Mouse (Mus musculus) B cell, adult 2 months (primary cell): Measurements from ENCODE around the gene Ptgir.

Experiments used
- DNase-seq, 2 experiments: peaks; one replicate each; pipeline ENCODE4 v3.0.0; 2022

Ptgir gene

GRCm38 (mm10) chr7:16918014-16918413, 11.7 kb downstream of the Ptgir start:
- no peak for DNase-seq

DNA sequence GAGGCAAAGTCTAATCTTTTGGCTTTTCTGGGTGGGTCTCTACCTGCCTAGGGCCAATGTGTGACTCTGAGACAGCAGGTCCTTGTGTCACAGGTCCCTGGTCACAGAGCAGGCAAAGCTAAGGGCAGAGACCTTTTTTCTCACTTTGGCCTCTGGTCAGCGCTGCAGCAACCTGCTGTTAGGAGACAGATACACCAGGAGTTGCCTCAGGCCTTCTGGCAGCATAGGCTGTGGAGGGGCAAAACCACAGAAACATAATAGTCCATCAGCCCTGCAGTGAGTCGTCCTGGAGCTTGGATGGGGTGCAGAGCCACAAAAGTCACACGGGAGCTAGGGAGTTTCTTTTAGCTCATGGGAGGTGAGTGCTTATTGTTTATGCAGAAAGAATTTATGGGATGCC, 12.4 kb downstream of the Ptgir start:
- DNase-seq, result no peak

DNA sequence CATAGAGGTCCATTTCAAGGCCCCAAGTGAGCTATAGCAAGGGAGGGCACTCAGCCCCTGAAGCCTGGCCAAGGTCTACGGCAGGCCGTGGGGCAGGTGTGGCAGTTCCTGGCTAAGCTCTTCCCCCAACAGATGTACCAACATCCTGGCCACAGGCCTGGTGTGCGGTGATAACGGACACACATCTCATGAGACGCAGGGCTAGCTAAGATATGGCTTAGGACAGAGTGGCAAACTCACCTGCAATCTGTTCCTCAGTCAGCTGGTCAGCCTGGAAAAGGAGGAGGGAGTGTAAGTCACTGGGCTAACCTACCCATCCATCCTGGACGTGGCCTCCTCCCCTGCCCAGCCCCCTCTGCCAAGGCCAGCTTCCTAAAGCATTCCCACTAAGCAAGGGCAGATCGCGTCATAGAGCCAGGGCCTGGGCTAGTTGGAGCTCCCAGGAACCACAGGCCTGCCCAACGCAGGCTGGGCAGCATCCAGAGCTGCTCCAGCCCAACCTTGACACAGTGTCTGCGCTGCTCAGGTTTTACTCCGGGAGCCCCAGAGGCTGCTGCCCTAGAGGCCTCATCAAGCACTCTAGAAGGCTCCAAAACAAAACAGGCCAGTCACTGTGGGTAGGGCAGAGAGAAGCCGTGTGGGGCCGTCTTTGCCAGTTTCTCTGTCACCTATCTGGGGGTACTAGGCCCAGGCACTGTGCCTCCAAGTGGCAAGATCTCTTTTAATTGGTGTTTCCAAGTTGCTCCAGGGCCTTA, 13.3 kb downstream of the Ptgir start:
- DNase-seq, result no peak

GRCm38 (mm10) chr7:16920150-16920579, 13.9 kb downstream of the Ptgir start:
- no peak for DNase-seq

DNA sequence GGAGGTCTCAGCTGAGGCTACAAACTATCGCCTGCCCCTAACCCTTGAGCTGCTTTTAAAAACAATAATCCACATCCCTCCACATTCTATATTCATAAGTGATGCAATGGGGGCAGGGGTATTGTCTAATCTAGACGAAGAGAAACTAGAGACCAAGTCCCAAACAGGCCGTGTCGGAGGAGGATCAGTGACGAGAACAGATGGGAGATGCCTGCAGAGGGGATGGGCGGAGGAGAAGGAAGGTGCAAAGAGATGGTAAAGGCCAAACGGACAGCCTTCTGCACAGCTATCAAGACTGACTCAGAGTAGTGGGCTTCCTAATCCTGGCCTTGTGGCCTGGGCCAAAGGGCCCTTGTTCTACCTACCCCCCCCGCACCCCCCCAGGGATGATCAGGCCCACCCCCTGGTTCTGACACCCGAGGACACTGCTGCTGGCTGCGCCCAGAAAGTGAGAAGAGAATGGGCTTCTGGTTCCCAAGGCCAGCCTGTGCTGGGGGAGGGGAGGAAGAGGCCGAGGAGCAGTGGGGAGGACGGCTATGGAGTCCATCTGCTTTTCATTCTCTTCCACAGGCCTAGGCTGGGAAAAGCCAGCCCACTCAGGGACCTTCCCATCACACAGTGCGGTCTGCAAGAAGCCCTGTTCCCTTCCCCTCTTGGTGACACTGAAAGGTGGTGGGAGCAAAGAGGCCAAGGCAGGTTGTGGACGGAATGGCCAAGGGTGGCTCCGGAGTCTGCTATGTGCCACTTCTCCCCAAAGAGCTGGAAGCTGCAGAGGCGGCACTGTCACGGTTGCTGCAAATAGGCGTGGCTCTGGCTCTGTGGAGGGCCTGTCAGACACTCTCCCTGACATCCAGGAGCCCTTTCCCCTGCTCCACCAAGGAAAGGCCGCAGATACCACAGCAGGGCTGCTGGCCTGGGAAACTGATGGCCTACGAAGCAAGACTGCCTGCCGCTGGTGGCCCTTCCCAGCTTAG, 14.8 kb downstream of the Ptgir start:
- no peak for DNase-seq

DNA sequence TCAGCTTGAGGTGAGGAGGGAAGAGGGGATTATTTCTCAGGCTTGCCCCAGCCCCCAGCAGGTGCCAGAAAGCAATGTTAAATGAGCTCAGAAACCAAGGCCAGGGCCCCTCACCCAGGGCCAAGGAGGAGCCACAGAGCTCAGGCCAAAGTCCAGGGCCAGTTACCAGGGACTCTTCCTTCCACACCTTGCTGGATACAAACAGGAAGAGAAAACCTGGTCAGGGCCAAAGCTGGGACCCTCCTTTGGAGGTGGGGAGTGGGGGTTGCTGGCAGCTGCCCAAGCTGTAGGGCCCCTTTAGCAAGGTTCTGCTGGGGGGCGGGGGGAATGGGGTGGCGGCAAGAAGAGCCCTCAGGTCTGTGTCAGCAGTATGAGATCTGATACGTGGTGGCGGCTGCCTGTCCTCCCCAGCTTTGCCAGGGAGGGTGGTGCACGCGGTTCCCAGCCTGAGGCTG, 15.6 kb downstream of the Ptgir start:
- DNase-seq, result no peak

GRCm38 (mm10) chr7:16922360-16922973, 16.2 kb downstream of the Ptgir start:
- no peak for DNase-seq

- DNase-seq, result no peak
Measured at GRCm38 (mm10) chr7:16923283-16924036, 17.2 kb downstream of the Ptgir start.

GRCm38 (mm10) chr7:16924037-16924834, 17.9 kb downstream of the Ptgir start, which contains the start of gene Calm3:
Gene Calm3, minus strand, starts transcription at chr7:16924114.
- peak; percentile 99 for DNase-seq

GRCm38 (mm10) chr7:16928341-16928740, 22.1 kb downstream of the Ptgir start:
- DNase-seq, result peak in 1 of 2 experiments; percentile 21

GRCm38 (mm10) chr7:16930850-16931249, 24.6 kb downstream of the Ptgir start:
- DNase-seq, result peak; percentile 76 to 78

- DNase-seq, result peak; percentile 88 to 89
Measured at GRCm38 (mm10) chr7:16931968-16932627, 25.8 kb downstream of the Ptgir start.

DNA sequence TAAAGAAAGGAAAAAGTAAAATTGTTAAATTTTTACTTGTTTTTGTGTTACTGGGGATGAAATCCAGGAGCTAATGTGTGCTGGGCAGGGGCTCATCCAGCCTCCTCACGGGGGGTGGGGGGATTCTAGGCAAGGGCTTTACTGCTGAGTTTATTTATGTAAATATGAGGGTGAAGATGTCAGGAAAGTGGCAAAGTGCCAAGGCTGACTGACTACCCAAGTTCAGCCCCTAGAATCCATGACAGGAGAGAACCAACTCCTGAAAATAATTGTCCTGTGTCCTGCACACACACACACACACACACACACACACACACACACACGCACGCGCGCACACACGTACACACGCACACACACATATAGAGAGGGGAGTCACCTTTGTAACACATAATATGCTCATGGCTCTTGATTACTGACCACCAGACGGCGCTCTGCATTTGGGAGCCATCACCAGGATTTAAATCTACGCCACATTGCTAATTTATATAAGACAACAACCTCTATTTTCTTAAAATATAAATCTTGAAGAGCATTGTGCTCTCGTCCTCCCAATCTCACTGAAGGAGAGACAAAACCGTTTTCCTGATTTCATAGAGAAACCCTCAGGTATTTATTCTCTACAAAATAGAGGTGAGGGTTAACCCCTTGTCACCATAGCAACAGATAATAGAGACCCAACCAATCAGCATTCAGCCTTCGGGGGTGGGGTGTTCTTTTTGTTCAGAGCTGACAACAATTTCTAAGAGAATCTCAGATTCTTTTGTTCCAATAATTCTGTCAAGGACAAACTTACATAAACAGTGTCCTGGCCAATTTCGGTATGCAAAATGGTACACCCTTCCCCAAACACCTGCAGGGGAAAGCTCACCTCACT, 26.7 kb downstream of the Ptgir start:
- DNase-seq, result peak; percentile 67 to 68

DNA sequence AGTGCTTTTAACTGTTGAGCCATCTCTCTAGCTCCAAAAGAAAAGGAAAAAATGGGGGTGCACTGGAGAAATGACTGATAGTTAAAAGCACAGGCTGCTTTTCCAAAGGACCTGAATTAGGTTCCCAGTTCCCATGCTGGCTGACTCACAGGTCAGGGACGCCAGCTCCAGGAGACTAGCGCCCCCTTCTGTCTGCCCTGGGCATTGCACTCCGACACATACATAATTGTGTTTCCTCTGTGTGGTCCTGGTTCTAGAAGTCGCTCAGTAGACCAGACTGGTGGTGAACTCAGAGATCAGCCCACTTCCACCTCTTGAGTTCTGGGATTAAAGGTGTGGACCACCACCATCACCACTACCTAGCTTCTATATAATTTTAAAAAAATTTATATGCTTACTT, 31.0 kb downstream of the Ptgir start:
- peak; percentile 53 to 54 for DNase-seq

- DNase-seq, result no peak
Measured at GRCm38 (mm10) chr7:16938117-16938791, 32.0 kb downstream of the Ptgir start.

DNA sequence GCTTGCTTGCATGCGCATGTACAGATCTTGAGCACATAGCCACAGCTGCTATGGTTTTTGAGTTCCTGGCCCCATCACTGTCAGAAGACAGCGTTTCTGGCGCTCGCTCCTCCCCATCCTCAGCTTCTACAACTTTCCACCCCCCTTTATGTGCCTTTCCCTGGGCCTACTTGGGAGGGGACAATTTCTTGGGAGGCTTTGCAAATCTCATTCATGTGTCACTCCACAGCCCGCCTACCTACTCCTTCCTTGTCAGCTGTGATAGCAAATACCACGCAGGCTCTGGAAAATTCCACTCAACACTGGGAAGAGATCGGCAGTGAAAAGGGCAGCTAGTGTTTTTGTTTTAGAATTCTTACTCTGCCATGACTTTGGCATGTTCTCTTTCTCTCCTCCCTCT, 34.0 kb downstream of the Ptgir start:
- DNase-seq, result no peak

DNA sequence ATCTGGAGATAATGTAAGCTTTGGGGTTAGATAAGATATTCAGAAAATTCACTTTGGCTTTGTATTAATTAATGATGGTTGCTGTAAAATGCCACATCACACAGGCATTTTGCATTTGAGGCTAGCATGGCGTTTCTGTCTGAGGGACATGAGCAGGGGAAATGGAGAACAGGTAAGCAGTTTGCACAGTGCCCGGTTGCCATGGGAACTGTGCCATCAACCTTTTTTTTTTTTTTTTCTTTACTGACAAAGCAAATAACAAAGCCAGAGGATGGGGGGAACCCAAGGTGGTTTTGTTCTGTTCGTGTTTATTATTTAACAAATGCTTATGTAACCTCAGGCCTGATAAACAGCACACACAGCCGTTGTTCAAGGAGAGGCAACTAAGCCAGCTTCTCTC, 36.6 kb downstream of the Ptgir start:
- no peak for DNase-seq

DNA sequence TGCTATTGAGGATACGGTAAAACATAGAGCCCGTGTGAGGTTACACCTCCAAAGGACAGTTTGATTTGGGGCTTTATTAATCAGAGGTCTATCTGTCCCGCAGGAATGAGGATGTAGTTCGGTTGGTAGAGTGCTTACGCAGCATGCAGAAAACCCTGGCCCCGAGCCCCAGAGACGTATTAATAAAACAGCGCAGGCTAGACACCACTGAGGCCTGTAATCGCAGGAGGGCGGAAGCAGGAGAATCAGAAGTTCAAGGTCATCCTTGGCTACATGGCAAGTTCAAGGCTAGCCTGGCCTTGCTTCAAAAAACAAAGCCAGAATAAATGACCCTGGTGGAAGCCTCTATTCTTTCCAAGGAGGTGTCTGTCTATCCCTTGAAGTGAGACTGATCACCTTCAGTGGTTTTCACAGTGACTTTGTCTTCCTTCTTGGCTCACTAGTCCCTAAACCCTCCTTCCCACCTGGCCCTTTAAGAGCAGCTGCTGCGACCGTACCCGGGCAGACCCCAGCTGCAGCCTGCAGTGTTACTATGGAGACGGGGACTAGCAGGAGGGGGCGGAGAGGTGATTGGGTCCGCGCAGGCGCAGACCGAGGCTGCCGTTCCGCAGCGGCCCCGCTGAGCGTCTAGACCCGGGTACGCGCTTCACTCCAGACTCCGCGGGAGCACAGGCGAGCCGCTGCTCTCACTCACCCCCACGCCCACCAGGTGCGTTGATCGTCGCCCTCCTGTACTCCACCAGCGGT, 37.9 kb downstream of the Ptgir start, which contains the start of gene Pnmal2:
Gene Pnmal2 (plus strand): TSS at position 622 of the 747 bp plus-strand sequence.
- DNase-seq, result peak; percentile 64 to 69
